Mouse (Mus musculus): Measurements from ENCODE around the gene Enho. TPM values are rescaled to one million over a fixed set of nuclear protein-coding genes. Genes with fewer than 3 reads are reported as not detected.
A peak's percentile ranks its signal among the peaks of the same experiment; 100 is the strongest.

The Enho gene
- polyA plus RNA-seq, 1 experiment from 2014 or later = 2.3 TPM

DNA sequence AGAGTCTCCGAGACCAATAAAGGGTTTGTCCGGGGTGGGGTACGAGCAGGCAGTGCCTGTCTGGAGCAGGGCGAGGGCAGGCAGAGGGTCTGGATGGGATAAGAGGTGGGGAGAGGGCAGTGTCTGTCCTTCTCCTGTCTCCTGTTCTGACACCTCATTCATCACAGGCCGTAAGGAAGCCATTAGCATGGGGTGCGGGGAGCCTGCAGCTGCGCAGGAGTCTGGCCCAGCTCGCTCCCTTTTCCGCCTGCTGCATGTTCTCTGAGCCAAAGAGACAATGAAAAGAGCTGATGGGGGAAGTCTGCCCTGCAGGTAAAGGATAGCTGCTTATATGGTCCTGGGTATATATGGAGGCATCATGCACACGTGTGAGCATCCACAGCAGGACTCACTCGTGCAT is 22.6 kb upstream of the Enho start:
- Histone ChIP-seq H3K27me3 (peaks cover 22% of the 10 kb centered on the region; the same call in 1 of the 2 replicates), H3K9me3 (replicated peaks) (no peaks in the 10 kb centered on the region), H3K9ac (no peak overlapping the region), H3K36me3 (replicated peaks) (no peaks in the 10 kb centered on the region), H3K4me3 (replicated peaks) (no peak overlapping the region), H3K27ac (replicated peaks) (no peak overlapping the region), H3K4me1 (replicated peaks) (peaks cover 15% of the 10 kb centered on the region), H3K4me2 (no peak overlapping the region)
- 47% methylated on average over 11 of the region's 11 CpGs for WGBS (ENCODE audit: insufficient replicate concordance)
- no peak for ATAC-seq (ENCODE audit: insufficient read depth)

DNA sequence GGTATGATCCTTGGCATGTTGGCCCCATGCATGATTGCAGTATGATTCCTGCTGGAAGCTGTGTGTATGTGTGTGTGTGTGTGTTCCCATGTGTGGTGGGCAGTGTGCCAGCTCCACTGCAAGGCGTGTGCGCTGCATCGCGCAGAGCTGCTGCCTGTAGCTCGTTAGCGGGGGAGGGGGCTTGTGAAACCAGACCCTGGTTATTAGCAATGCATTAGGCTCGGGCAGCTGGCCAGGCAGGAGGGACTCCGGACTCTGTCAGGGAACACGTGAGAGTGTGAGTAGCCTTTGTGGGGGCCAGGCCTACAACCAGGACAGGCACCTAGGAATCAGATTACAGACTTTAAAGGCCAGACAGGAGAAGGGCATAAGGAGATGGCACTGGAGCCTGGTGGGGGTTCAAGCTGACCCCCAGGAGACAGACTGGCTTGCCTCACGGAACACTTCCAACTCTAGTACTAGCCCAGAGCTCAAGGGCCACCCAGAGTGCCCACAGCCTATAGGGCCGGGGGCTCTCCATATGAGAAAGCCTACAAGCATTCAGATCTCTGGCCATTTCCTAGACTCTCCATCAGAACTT is 20.8 kb upstream of the Enho start:
- 46% methylated on average over 11 of the region's 11 CpGs for WGBS (ENCODE audit: insufficient replicate concordance)
- peak; percentile 45 for ATAC-seq (ENCODE audit: insufficient read depth)

DNA sequence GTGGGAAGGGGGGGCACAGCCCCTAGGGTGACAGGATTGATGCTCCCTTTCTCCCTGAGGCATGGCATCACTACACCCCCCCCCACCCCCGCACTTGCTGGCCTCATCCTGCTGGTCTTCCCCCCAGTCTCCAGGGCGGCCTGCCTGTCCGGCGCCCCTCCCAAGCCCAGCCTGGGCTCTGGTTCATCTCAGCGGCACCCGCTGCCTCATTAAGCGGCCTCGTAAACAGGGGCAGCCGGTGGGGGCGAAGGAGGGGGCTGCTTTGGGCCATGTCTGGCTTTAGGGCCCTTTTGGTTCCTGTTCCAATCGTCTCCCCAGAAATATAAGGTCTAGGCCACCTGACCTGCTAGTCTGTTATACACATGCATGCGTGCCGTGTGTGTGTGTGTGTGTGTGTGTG is 19.4 kb upstream of the Enho start:
- H3K4me1 ChIP-seq (replicated peaks) = peaks cover 15% of the 10 kb centered on the region
- no peak overlapping the region for H3K9ac ChIP-seq
- ATAC-seq (ENCODE audit: insufficient read depth) = no peak
- H3K4me3 ChIP-seq (replicated peaks) = no peak overlapping the region
- 51% methylated on average over 13 of the region's 13 CpGs for WGBS (ENCODE audit: insufficient replicate concordance)
- peaks cover 33% of the 10 kb centered on the region for H3K27me3 ChIP-seq
- H3K36me3 ChIP-seq (replicated peaks) = no peaks in the 10 kb centered on the region
- no peak overlapping the region for H3K27ac ChIP-seq (replicated peaks)
- no peaks in the 10 kb centered on the region for H3K9me3 ChIP-seq (replicated peaks)
- H3K4me2 ChIP-seq = no peak overlapping the region

More for the DNA sequence above, 20.8 kb upstream of the Enho start:
- Histone ChIP-seq H3K9ac (no peak overlapping the region), H3K36me3 (replicated peaks) (no peaks in the 10 kb centered on the region), H3K27ac (replicated peaks) (no peak overlapping the region), H3K4me3 (replicated peaks) (no peak overlapping the region), H3K4me1 (replicated peaks) (peaks cover 15% of the 10 kb centered on the region), H3K27me3 (peaks cover 33% of the 10 kb centered on the region), H3K4me2 (peak overlapping the region; percentile 25), H3K9me3 (replicated peaks) (no peaks in the 10 kb centered on the region)

DNA sequence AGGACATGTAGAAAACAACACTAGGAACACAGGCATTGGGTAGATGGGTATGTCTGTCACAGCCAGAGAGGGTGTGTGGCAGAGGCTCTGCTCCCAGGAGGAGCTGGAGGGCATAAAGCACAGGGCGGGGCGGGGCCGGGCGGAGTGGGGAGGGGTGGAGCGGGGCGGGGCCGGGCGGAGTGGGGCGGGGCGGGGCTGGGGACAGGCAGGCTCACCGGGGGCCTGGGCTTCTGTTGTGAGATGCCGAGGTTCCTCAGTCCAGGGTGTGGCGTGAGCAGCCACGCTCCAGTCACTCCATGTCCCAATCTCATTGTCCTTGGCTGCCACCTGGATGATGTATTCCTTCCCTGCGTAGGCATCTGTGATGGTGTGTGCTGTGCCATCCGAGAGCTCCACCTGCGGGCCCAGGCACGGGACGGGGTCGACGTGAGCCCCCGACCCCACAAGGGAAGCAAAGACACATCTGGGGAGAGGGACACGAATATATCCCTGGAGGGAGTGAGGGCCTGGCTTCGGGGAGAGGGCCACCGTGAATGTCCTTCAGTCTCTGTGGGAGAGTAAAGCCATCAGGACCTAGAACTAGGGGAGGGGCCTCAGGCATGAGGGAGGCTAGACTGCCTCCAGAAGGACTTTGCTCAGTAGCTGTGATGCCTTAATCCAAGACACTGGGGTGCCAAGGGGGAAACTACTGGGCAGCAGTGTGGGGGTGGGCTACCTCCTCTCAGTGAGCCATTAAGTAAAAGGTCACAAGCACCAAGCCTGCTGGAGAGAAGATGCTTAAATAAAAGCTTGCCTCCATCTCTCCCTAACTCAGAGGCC is 18.7 kb upstream of the Enho start:
- no peak for ATAC-seq (ENCODE audit: insufficient read depth)
- Histone ChIP-seq H3K36me3 (replicated peaks) (no peaks in the 10 kb centered on the region), H3K4me2 (no peak overlapping the region), H3K9me3 (replicated peaks) (no peaks in the 10 kb centered on the region), H3K9ac (no peak overlapping the region), H3K27me3 (peaks cover 33% of the 10 kb centered on the region), H3K4me3 (replicated peaks) (no peak overlapping the region), H3K4me1 (replicated peaks) (peaks cover 15% of the 10 kb centered on the region), H3K27ac (replicated peaks) (no peak overlapping the region)
- 9% methylated on average over 25 of the region's 25 CpGs for WGBS (ENCODE audit: insufficient replicate concordance)

DNA sequence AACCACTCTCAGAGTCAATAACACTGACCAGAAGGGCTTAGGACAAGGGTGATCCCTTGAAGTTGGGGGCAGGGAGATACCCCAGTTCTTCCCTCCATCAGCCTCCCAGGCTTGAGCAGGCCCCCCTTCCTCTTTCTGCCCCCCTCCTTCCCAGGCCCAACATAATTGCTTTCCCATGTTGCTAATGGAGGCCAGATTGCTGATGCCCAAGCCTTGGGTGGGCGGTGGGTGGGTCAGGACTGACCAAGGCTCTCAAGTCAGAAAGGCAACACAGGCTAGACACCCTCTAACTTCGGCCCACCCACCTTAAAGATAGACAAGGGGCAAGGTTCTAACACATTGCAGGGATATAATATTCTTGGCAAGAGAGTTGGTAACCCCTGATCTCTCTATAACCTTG is 15.4 kb upstream of the Enho start:
- ATAC-seq (ENCODE audit: insufficient read depth) = no peak

DNA sequence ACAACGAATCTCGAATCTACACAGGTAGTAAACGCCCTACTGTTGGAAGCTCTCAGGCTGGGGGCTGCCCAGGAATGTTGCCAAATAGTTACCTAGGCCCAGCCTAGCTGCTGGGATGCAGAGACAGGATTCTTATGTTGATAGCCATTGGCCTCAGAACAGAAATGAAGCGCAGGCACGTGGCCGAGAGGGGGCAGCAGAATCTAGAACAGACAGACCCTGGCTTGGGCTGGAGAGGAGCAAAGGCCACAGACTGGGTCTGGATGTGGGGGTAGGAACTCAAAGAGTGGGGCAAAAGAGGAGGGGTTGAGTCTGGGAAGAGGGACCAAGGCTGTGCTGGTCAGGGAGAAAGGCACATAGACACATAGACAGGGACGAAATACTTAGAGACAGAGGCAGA is 14.1 kb upstream of the Enho start:
- peaks cover 29% of the 10 kb centered on the region for H3K27me3 ChIP-seq
- H3K27ac ChIP-seq (replicated peaks) = no peak overlapping the region
- peaks cover 9% of the 10 kb centered on the region for H3K4me1 ChIP-seq (replicated peaks)
- no peak for ATAC-seq (ENCODE audit: insufficient read depth)
- no peaks in the 10 kb centered on the region for H3K9me3 ChIP-seq (replicated peaks)
- no peak overlapping the region for H3K4me2 ChIP-seq
- no peak overlapping the region for H3K9ac ChIP-seq
- no peak overlapping the region for H3K4me3 ChIP-seq (replicated peaks)
- H3K36me3 ChIP-seq (replicated peaks) = no peaks in the 10 kb centered on the region
- 17% methylated on average over 7 of the region's 7 CpGs for WGBS (ENCODE audit: insufficient replicate concordance)

More for the DNA sequence above, 15.4 kb upstream of the Enho start:
- no peak overlapping the region for H3K4me3 ChIP-seq (replicated peaks)
- H3K4me2 ChIP-seq = no peak overlapping the region
- peaks cover 33% of the 10 kb centered on the region for H3K27me3 ChIP-seq
- WGBS (ENCODE audit: insufficient replicate concordance) = 44% methylated on average over 2 of the region's 2 CpGs
- no peaks in the 10 kb centered on the region for H3K9me3 ChIP-seq (replicated peaks)
- H3K4me1 ChIP-seq (replicated peaks) = peaks cover 8% of the 10 kb centered on the region; the same call in 1 of the 2 replicates
- H3K36me3 ChIP-seq (replicated peaks) = no peaks in the 10 kb centered on the region
- no peak overlapping the region for H3K9ac ChIP-seq
- H3K27ac ChIP-seq (replicated peaks) = no peak overlapping the region

DNA sequence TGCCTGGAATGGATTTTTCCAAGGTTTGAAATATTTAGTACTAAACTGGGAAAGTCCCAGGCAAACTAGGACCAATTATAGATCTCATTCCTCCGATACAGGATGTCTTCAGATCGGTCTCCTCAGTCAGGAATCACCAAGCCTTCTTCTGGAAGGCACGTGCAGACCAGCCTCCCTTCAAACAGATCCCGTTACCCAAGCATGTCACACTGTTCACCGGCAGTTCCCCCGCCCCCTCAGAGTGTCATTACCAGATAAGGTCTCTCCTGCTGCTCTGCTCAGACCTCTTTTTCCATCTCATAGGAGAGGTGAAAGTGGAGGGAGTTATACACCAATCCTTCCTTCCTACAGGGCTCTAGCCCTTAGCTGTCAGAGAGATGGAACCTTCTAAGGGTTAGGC is 13.6 kb upstream of the Enho start:
- H3K27ac ChIP-seq (replicated peaks) = no peak overlapping the region
- H3K36me3 ChIP-seq (replicated peaks) = no peaks in the 10 kb centered on the region
- ATAC-seq (ENCODE audit: insufficient read depth) = no peak
- no peaks in the 10 kb centered on the region for H3K9me3 ChIP-seq (replicated peaks)
- no peak overlapping the region for H3K4me2 ChIP-seq
- H3K9ac ChIP-seq = no peak overlapping the region
- H3K4me3 ChIP-seq (replicated peaks) = no peak overlapping the region
- WGBS (ENCODE audit: insufficient replicate concordance) = 42% methylated on average over 6 of the region's 6 CpGs
- H3K4me1 ChIP-seq (replicated peaks) = peaks cover 13% of the 10 kb centered on the region
- H3K27me3 ChIP-seq = peaks cover 24% of the 10 kb centered on the region

DNA sequence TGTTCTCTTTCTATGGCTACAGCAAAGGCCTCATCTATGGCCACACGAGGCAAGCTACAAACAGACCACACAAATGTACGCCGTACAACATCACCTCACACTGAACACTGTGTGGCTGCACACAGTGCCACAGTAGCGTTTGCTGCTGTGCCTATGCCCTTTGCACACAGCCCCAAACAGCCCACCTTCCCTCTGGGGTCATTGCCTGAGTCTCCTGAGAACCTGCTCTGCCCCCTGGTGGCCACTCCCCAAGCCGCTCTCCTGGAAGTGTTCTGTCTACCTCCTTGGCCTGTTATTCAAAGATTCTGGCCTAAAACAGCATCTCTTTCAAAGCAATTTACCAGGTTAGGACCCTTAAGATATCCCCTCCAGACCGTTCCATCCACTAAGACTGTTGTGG is 13.2 kb upstream of the Enho start:
- Histone ChIP-seq H3K36me3 (replicated peaks) (no peaks in the 10 kb centered on the region), H3K4me3 (replicated peaks) (no peak overlapping the region), H3K27ac (replicated peaks) (no peak overlapping the region), H3K9ac (no peak overlapping the region), H3K4me2 (no peak overlapping the region), H3K27me3 (peaks cover 20% of the 10 kb centered on the region), H3K4me1 (replicated peaks) (peaks cover 13% of the 10 kb centered on the region), H3K9me3 (replicated peaks) (no peaks in the 10 kb centered on the region)
- 36% methylated on average over 6 of the region's 6 CpGs for WGBS (ENCODE audit: insufficient replicate concordance)
- no peak for ATAC-seq (ENCODE audit: insufficient read depth)

DNA sequence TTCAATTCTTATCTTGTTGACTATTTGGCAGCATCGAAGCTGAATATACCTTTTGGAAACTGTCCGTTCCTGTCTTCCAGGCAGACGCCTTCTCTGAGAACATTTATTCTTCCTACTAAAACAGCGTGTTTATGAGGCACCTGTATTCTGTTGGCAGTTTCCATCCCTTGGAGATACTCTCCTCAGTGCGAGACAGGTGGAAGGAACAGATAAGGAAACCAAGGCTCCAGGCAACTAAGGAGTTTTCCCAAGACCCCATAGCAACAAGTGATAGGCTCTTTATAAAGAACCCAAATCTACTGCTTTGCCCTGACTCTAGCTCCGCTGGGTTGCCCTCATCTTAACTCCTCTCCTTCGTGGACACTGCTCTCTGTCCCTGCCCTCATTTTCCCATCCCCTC is 8.5 kb upstream of the Enho start:
- Histone ChIP-seq H3K36me3 (replicated peaks) (no peaks in the 10 kb centered on the region), H3K4me3 (replicated peaks) (no peak overlapping the region), H3K9me3 (replicated peaks) (no peaks in the 10 kb centered on the region), H3K4me2 (peak overlapping the region; percentile 15; the same call in 1 of the 2 replicates), H3K27ac (replicated peaks) (no peak overlapping the region), H3K9ac (no peak overlapping the region), H3K27me3 (no peaks in the 10 kb centered on the region), H3K4me1 (replicated peaks) (peaks cover 15% of the 10 kb centered on the region)
- peak; percentile 58 for ATAC-seq (ENCODE audit: insufficient read depth)
- whole genome bisulfite sequencing (ENCODE audit: insufficient replicate concordance) = 32% methylated on average over 7 of the region's 7 CpGs

DNA sequence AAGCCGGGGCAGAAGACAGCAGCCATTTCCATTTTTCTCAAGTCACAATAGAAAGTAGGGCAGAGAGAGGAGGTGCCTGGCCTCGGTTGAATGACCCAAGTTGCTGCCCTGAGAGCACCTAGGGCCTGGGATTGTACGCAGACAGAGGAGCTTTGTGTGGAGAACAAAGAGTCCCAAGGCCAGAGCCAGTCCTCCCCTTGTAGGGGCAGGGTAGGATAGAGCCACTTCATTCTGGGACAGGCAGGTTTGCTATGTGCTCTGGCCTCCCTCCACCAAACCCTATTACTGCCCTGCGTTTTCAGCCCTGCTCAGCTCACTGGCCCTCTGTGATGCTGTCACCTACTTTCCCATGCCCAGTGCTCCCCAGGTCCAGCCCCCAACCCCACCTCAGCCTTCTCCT is 8.0 kb upstream of the Enho start:
- Histone ChIP-seq H3K4me1 (replicated peaks) (peaks cover 15% of the 10 kb centered on the region), H3K27me3 (no peaks in the 10 kb centered on the region), H3K4me2 (peak overlapping the region; percentile 15; the same call in 1 of the 2 replicates), H3K4me3 (replicated peaks) (no peak overlapping the region), H3K9me3 (replicated peaks) (no peaks in the 10 kb centered on the region), H3K9ac (no peak overlapping the region), H3K27ac (replicated peaks) (no peak overlapping the region), H3K36me3 (replicated peaks) (no peaks in the 10 kb centered on the region)
- ATAC-seq (ENCODE audit: insufficient read depth) = no peak; the same call in 1 of the 2 replicates
- 48% methylated on average over 4 of the region's 4 CpGs for WGBS (ENCODE audit: insufficient replicate concordance)

DNA sequence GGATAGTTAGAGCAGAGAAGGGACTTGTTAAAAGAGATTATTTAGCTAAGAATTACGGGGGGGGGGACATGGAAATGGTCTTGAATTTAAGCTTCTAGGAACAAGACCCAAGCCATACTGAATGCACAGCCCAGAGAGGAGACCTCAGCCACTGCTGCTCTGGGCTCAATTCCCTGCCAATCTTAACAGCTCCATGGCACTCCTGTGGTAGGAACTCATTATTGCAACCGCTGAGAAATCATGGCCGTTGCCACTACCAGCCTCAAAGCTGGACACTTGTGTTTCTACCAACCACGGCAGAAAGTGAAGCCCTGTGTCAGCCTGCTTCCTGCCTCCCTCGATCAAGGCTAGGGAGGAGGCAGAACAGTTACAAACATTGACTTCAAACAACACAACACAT is 5.4 kb upstream of the Enho start:
- Histone ChIP-seq H3K36me3 (replicated peaks) (no peaks in the 10 kb centered on the region), H3K4me2 (no peak overlapping the region), H3K4me3 (replicated peaks) (no peak overlapping the region), H3K9ac (no peak overlapping the region), H3K4me1 (replicated peaks) (peaks cover 17% of the 10 kb centered on the region), H3K27me3 (no peaks in the 10 kb centered on the region; the same call in 1 of the 2 replicates), H3K9me3 (replicated peaks) (no peaks in the 10 kb centered on the region), H3K27ac (replicated peaks) (no peak overlapping the region)
- no peak for ATAC-seq (ENCODE audit: insufficient read depth)
- 9% methylated on average over 5 of the region's 5 CpGs for WGBS (ENCODE audit: insufficient replicate concordance)
